Mouse (Mus musculus) 416B (cell line): ENCODE results near the gene Dock6.
"Not testable (repeated sequence)": the region's sequence is repeated elsewhere in the genome, so short reads cannot be mapped to it uniquely, and the experiment has no call there.

Source experiments
- DNase-seq: peaks from one replicate; pipeline ENCODE4 v3.0.0; 2011; ENCODE audit warnings: low read depth

Dock6 gene

DNA sequence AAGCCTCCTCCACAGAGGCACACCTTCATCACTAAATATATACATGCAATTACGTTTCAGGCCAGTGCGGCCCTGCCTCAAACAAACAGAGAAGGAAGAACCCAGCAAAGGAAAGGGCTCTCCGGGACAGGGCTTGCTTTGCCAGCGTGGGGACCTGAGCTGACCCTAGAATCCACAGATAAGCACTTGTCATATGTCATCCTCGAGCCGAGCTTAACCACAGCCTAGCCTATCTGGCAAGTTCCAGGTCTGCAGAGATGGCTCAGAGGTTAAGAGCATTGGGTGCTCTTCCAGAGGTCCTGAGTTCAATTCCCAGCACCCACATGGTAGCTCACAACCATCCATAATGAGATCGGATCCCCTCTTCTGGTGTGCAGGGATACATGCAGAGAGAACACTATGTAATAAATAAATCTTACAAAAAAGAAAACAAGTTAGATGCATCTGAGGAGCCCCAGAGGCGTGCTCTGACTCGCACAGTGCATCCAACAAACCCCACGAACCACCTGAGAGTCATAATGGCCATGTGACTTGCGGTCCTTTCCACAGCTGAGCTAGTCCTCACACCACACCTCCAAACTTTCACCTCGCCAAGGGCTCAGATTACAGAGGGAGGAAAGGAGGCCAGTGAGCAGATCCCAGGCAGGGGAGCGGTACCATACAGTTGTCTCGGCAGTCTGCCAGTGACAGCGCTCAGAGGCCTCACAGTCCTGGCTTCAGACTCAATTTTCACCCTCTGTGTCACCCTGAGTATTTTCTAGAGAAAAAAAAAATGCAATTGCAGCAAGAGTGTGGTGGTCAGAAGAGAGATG, 70.6 kb downstream of the Dock6 start:
- DNase-seq: no peak

GRCm38 (mm10) chr9:21777726-21778125, 74.7 kb downstream of the Dock6 start:
- DNase-seq: no peak

DNA sequence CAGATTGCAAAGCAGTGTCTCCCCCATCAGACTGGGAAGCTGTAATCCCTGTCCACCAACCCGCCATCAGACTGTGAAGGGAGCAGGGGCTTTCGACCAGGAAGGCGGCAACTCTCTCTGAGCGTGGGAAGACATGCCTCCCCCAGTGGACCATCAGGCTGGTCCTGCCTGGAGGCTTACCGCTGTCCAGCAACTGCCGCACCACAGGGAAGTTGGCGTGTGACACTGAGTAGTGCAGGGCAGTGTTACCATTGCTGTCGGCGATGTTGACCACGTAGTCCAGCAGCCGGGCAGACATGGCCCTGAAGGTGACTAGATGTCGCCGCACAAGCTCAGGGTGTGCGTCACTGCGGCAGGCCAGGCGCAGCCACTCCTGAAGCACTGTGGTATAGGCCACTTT, 78.1 kb downstream of the Dock6 start:
- no peak for DNase-seq

GRCm38 (mm10) chr9:21773396-21773795, 79.0 kb downstream of the Dock6 start:
- DNase-seq: not testable (repeated sequence)

GRCm38 (mm10) chr9:21769558-21770183, 82.8 kb downstream of the Dock6 start:
- DNase-seq: no peak

DNA sequence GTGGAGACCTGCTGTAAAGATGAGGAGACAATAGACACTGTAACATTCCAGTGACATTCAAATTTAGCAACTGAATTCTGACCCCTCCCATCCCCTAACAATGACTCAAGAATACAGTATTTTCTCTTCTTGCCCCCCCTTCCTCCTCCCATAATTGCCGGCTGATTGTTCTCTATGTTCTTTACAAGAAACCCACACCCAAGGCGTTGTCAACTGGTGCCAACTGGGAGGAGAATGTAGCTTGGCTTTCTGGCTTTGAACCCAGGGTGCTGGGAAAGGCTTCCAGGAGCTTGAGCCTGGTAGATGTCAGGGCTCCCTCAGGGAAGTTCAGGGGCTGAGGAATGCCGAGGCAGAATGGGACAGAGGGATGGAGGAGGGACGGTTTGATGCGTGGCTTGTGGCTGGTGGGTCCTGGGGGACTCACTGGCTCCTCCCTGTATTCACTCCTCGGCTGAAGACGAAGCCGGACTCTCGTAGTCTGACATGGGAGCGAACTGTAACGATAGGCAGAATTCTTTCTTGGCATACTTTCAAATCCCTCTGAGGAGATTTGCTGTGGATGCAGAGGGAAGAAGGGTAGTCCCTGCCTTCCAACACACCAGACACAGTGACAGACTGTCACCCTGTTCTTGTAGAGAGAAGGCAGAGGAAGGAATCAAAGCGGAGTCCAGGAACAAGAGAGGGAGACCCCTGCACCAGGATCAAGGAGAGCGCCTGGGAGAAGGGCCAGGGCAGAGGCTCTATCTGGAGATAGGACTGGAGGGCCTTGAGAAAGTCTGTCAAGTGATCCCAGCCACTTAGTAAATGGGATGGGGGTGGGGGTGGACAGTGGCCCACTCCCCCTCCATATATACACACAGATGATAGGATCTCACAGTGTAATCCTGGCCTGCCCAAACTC, 83.7 kb downstream of the Dock6 start:
- DNase-seq: no peak

- no peak for DNase-seq
Observed at GRCm38 (mm10) chr9:21767896-21768295, 84.5 kb downstream of the Dock6 start.

- DNase-seq: peak; percentile 61
Observed at GRCm38 (mm10) chr9:21764084-21764999, 88.1 kb downstream of the Dock6 start.

GRCm38 (mm10) chr9:21762135-21762534, 90.3 kb downstream of the Dock6 start:
- peak; percentile 73 for DNase-seq

DNA sequence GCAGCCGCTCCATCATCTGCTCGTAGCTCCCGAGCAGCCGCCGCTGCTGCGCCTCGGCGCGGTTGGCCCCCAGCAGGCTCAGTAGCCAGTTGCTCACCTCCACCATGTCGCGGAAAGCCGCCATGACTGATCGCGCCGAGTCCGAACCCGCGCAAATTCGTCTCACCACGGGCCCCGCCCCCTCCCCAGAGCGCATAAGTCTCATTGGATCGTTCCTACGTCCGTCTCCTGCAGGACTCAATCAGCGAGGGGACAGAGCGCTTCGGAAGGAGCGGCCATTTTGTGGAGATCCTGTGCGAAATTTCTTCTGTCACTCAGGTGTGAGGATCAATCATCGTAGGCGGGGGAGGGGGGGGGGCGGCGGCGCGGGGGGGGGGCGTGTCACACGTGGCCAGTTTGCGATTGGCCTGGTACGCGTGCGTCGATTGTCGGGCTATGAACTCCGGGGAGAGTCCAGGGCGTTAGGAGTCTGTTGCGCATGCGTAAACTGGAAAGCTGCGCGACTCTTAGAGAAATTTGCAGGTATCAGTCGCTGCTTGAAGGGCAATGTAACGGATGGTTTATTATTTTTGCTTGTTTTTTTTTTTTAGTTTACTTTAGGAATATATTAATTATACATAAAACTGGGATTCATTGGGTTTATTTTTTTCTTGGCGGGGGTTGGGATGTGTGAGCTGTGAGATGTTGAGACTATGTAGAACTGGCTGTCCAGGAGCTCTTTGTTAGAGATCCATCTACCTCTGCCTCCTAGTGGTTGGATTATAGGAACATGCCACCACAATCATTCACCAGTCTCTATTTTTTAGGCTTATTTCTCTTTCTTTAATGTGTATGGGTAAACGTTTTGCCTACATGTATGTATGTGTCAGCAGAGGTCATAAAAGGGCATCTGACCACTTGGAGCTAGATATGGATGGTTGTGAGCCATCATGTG, 92.0 kb downstream of the Dock6 start, which contains the start of gene Spc24:
Spc24 (minus strand) TSS at position 149 of the 934 bp plus-strand sequence.
- peak; percentile 99 for DNase-seq

DNA sequence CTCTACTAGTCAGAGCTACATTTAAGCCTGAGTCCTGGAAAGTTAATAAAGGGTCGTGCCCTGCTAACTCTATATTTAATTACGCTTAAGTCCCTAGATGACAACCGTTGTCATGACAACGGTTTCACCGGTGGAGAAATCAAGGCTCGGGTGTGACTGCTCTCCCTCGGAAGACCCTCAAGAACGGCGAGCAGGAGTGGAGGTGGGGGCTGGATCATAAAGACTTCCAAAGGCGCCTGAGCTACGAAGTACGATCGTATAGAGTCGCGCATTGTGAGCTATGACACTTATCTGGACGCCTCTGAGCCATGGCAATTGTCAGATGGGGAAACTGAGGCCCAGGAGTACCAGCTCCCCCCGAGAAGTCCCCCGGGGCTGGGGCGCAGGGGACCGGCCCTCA, 92.7 kb downstream of the Dock6 start:
- no peak for DNase-seq

DNA sequence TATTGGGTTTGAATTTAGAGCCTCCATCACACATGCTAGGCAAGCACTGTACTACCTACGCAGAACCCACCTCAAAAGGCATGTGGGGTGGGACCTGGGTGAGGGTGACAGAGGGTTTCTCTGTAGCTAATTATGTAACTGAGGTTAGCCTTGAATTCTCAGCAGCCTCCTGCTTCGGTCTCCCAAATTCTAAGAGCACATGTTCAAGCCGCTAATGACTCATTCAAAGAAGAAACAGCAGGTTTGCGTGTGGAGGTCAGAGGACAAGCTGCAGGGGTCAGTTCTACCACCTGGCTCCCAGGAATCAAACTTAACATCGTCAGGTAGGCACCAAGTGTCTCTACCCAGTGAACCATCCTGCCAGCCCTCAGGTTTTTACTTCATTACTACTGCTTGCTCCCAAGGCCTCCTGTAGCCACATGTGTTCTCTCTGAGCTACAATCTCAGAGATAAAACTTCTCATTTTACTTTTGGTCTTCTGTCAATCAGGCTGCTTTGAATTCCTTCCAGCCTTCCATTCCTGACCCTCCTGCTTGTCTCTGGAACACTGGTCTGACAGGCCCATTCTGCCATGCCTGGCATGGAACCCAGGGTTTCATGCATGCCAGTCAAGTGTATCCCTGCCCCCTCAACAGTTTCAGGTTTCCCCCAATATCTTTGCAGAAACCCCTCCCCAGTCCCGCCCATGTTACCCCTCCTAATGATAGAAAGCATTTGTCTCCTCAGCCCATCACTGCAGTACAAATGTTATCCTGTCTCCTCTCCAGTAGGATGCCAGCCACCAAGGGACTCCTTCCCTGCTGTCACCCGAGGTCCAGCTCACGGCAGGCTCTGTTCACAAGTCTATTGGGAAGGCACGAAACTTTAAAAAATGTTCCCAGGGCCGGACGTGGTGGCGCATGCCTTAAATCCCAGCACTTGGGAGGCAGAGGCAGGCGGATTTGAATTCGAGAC, 93.6 kb downstream of the Dock6 start:
- DNase-seq: no peak

DNA sequence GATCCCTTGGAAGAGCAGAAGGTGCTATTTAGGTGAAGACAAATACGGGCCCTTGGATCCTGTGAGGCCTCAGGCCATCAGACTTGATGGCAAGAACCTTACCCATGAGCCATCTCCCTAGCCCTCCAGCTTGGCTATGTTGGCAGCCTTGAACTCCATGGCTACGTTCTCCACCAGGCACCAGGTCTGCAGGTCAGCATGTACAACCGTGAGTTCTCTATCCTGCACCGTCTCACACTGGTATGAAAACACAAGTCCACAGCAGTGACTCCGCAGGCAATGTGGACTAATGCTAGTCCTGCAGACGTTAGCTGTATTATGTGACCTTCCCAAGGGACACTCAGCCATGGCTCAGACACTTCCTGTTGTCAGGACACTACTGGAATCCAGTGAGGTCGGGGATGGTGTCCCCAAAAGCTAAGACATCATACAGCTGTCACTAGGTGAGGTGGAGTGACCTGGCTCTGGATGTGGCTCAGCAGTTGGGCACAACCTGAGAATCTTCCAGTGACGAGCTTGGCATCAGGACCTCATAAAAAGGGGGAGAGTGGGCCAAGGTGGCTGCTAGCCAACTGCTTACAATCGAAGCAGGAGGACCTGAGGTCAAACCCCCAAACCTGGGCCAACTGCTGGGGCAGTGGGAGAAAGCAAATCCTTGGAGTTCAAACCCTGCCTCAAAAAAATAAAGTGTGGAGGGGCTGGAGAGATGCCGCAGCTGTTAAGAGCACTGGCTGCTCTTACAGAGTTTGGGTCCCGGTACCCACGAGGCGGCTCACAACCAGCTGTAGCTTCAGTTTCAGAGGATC, 97.7 kb downstream of the Dock6 start:
- DNase-seq: no peak

GRCm38 (mm10) chr9:21754003-21754402, 98.4 kb downstream of the Dock6 start:
- no peak for DNase-seq

DNA sequence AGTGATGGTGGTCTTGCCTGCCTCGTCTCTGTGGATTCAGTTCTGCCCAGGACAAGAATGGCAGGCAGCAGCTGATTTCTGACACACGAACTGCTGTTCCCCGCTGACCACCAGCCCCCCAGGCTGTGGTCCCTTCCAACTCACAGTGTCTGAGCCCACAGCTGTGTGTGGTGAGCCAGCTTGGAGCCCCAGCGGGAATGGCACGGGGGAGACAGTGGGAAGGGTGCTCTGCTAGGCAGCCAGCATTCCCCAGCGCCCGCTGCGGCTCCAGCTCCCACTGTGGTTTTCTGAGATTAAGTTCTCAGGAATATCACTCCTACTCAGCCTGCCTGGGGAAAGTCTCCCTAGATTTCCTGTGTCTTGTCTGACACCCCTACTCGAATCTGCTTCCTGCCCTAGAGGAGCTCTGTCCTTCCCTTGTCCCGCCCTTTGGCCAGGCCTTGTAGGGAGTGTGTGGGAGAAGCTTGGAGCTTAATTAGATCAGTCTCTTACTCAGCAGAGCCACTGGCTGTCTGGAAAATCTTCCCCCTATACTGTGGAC, 100.1 kb downstream of the Dock6 start:
- DNase-seq: no peak

DNA sequence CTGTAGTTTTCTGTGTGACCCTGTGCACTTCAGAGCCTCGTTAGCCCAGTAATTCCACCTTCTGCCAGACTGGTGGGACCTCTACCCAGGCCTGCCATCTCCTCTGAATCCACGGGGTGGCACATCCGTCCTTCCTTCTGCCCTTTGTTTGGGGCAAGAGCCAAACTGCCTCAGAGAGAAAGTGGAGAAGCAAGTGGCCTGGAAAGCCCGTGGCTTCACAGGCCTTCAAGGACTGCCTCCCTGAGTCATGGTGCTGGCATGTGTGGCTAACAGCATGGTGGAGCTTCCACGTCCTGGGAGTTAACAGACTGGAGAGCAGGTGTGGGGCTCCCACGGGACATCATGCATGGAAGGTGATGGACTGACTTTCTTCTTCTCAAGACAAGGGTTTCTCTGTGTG, 101.1 kb downstream of the Dock6 start:
- DNase-seq: peak; percentile 55

DNA sequence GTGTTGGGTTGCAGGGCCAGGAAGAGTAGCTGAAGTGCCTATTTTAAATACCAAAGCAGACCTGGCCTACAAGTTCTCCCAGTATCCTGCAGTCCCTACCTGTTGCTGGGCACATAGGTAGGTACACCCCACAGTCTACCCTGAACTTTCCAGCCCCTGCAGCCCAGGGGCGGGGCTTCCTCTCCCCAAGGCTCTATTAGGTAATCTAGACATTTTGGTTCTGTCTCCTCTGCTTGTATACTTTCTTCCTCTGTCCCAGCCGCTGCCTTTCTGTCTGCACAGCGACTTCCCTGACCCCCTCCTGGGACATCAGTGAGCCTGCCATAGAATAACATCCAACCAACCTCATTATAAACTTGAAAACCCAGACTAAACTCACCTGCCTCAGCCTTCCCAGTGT, 102.1 kb downstream of the Dock6 start:
- no peak for DNase-seq
